Mouse (Mus musculus) CH12.LX (cell line): Measurements from ENCODE around the gene Frmd3. TPM values are rescaled to one million over a fixed set of nuclear protein-coding genes. Genes with fewer than 3 reads are reported as not detected.

Experiments used
- DNase-seq: peaks from one replicate; pipeline ENCODE4 v3.0.0-alpha.2; 2013; ENCODE audit errors: extremely low read depth
- H3K27ac ChIP-seq: 2 replicates; pipeline ENCODE4 v1.5.1; 2012; ENCODE audit warnings: low read depth, mild to moderate bottlenecking, control low read depth, moderate library complexity; ENCODE audit not compliant: insufficient read depth
- H3K27me3 ChIP-seq: replicated peaks from 2 replicates; pipeline ENCODE3; 2012; ENCODE audit warnings: inconsistent platforms
- H3K36me3 ChIP-seq, 2 experiments: replicated peaks in 1 of 2; 2 replicates each; pipeline versions ENCODE3 to v1.6.1; 2012; ENCODE audit warnings: inconsistent platforms in 1 of 2, low read length in 1 of 2, mild to moderate bottlenecking in 1 of 2, mixed read lengths in 1 of 2, moderate library complexity in 1 of 2; ENCODE audit not compliant: control insufficient read depth in 1 of 2, insufficient read depth in 1 of 2
- H3K4me1 ChIP-seq, 2 experiments: 2 replicates each; pipeline ENCODE4 v1.6.1; 2012; ENCODE audit warnings: inconsistent platforms in 1 of 2, moderate library complexity in 1 of 2; ENCODE audit not compliant: insufficient read depth in 2 of 2, control insufficient read depth in 1 of 2
- H3K4me2 ChIP-seq: 2 replicates; pipeline ENCODE4 v1.6.1; 2012; ENCODE audit warnings: low read depth, mild to moderate bottlenecking, control low read depth; ENCODE audit not compliant: poor library complexity, insufficient read depth, severe bottlenecking
- H3K4me3 ChIP-seq, 3 experiments: fragments of 150-350 bp in 1 of 3; sonication (generic) in 1 of 3; replicated peaks in 1 of 3; 2 replicates each; pipeline versions ENCODE3 to v1.5.1; 2011 to 2012; ENCODE audit warnings: low read depth in 2 of 3, low read length in 2 of 3, mild to moderate bottlenecking in 2 of 3, moderate library complexity in 2 of 3, control low read depth in 1 of 3, improper control_type of control experiment in 1 of 3, inconsistent platforms in 1 of 3, mixed read lengths in 1 of 3; ENCODE audit not compliant: poor library complexity in 1 of 3
- H3K79me2 ChIP-seq: replicated peaks from 2 replicates; pipeline ENCODE4 v1.6.1; 2012; ENCODE audit warnings: mild to moderate bottlenecking, moderate library complexity; ENCODE audit not compliant: control insufficient read depth, poor library complexity, insufficient read depth, severe bottlenecking; ENCODE audit errors: extremely low read depth
- H3K9ac ChIP-seq: 2 replicates; pipeline ENCODE4 v1.6.1; 2012; ENCODE audit warnings: low read depth, mild to moderate bottlenecking, control low read depth, moderate library complexity; ENCODE audit not compliant: insufficient read depth
- H3K9me3 ChIP-seq: replicated peaks from 2 replicates; pipeline ENCODE3; 2012; ENCODE audit warnings: low read length, inconsistent platforms, mixed read lengths
- CHD2 ChIP-seq: IDR thresholded peaks from 2 replicates; pipeline ENCODE4 v1.6.1; 2011; ENCODE audit warnings: low read length, improper control_type of control experiment
- CTCF ChIP-seq, 2 experiments: IDR thresholded peaks in 1 of 2; conservative IDR thresholded peaks in 1 of 2; 2 replicates each; pipeline ENCODE4 v1.5.1; 2011 to 2012; ENCODE audit warnings: low read depth in 2 of 2, low read length in 2 of 2, improper control_type of control experiment in 1 of 2, inconsistent platforms in 1 of 2, mild to moderate bottlenecking in 1 of 2, moderate library complexity in 1 of 2
- E2F4 ChIP-seq: IDR thresholded peaks from 2 replicates; pipeline ENCODE4 v1.6.1; 2011; ENCODE audit warnings: low read depth, low read length, improper control_type of control experiment; ENCODE audit not compliant: insufficient replicate concordance
- ELF1 ChIP-seq: IDR thresholded peaks from 2 replicates; pipeline ENCODE4 v1.6.1; 2014; ENCODE audit warnings: low read depth, mild to moderate bottlenecking, inconsistent platforms, low read length, improper control_type of control experiment
- GABPA ChIP-seq: IDR thresholded peaks from 2 replicates; pipeline ENCODE4 v1.6.1; 2012; ENCODE audit warnings: low read depth, low read length, improper control_type of control experiment, inconsistent platforms; ENCODE audit not compliant: insufficient replicate concordance
- IRF4 ChIP-seq: IDR thresholded peaks from 2 replicates; pipeline ENCODE4 v1.6.1; 2014; ENCODE audit warnings: low read depth, mild to moderate bottlenecking, inconsistent platforms, low read length, improper control_type of control experiment
- JUND ChIP-seq: conservative IDR thresholded peaks from 2 replicates; pipeline ENCODE4 v1.6.1; 2011; ENCODE audit warnings: low read depth, low read length, improper control_type of control experiment
- KAT2A ChIP-seq: IDR thresholded peaks from 2 replicates; pipeline ENCODE4 v1.6.1; 2012; ENCODE audit warnings: low read length, improper control_type of control experiment, inconsistent platforms; ENCODE audit not compliant: insufficient replicate concordance
- MAFK ChIP-seq: IDR thresholded peaks from 2 replicates; pipeline ENCODE4 v1.6.1; 2011; ENCODE audit warnings: low read length, improper control_type of control experiment; ENCODE audit not compliant: insufficient replicate concordance
- MAX ChIP-seq: IDR thresholded peaks from 2 replicates; pipeline ENCODE4 v1.6.1; 2011; ENCODE audit warnings: low read length, improper control_type of control experiment
- MAZ ChIP-seq: IDR thresholded peaks from 2 replicates; pipeline ENCODE4 v1.6.1; 2012; ENCODE audit warnings: low read depth, mild to moderate bottlenecking, inconsistent platforms, low read length, improper control_type of control experiment, moderate library complexity
- MXI1 ChIP-seq: IDR thresholded peaks from 2 replicates; pipeline ENCODE4 v1.6.1; 2011; ENCODE audit warnings: mild to moderate bottlenecking, low read depth, low read length, improper control_type of control experiment
- MYC ChIP-seq: IDR thresholded peaks from 2 replicates; pipeline ENCODE4 v1.6.1; 2011; ENCODE audit warnings: low read depth, mild to moderate bottlenecking, improper control_type of control experiment, low read length
- NELFE ChIP-seq: IDR thresholded peaks from 2 replicates; pipeline ENCODE4 v1.6.1; 2011; ENCODE audit warnings: low read depth, low read length, improper control_type of control experiment
- NRF1 ChIP-seq: IDR thresholded peaks from 2 replicates; pipeline ENCODE4 v1.6.1; 2014; ENCODE audit warnings: low read depth, mild to moderate bottlenecking, inconsistent platforms, low read length, improper control_type of control experiment, moderate library complexity
- PAX5 ChIP-seq: IDR thresholded peaks from 2 replicates; pipeline ENCODE4 v1.6.1; 2012; ENCODE audit warnings: low read length, inconsistent platforms, mixed read lengths
- POLR2A ChIP-seq: IDR thresholded peaks from 2 replicates; pipeline ENCODE4 v1.6.1; 2011; ENCODE audit warnings: low read depth, mild to moderate bottlenecking, improper control_type of control experiment, low read length
- RAD21 ChIP-seq: IDR thresholded peaks from 2 replicates; pipeline ENCODE4 v1.6.1; 2011; ENCODE audit warnings: low read depth, mild to moderate bottlenecking, low read length, improper control_type of control experiment, moderate library complexity
- SIN3A ChIP-seq: IDR thresholded peaks from 2 replicates; pipeline ENCODE4 v1.6.1; 2012; ENCODE audit warnings: low read length, improper control_type of control experiment, inconsistent platforms
- SMC3 ChIP-seq: IDR thresholded peaks from 2 replicates; pipeline ENCODE4 v1.6.1; 2011; ENCODE audit warnings: low read depth, low read length, improper control_type of control experiment
- TBP ChIP-seq: conservative IDR thresholded peaks from 2 replicates; pipeline ENCODE4 v1.6.1; 2011; ENCODE audit warnings: low read depth, low read length, improper control_type of control experiment
- TCF12 ChIP-seq: IDR thresholded peaks from 2 replicates; pipeline ENCODE4 v1.6.1; 2014; ENCODE audit warnings: low read depth, mild to moderate bottlenecking, inconsistent platforms, low read length, improper control_type of control experiment
- UBTF ChIP-seq: IDR thresholded peaks from 2 replicates; pipeline ENCODE4 v1.6.1; 2012; ENCODE audit warnings: low read depth, mild to moderate bottlenecking, inconsistent platforms, low read length, improper control_type of control experiment, moderate library complexity
- USF1 ChIP-seq: IDR thresholded peaks from 2 replicates; pipeline ENCODE4 v1.6.1; 2014; ENCODE audit warnings: low read depth, mild to moderate bottlenecking, inconsistent platforms, low read length, improper control_type of control experiment
- ZC3H11A ChIP-seq: IDR thresholded peaks from 2 replicates; pipeline ENCODE4 v1.6.1; 2012; ENCODE audit warnings: low read depth, mild to moderate bottlenecking, inconsistent platforms, low read length, improper control_type of control experiment
- ZKSCAN1 ChIP-seq: IDR thresholded peaks from 2 replicates; pipeline ENCODE4 v1.6.1; 2012; ENCODE audit warnings: low read depth, inconsistent platforms, low read length, improper control_type of control experiment, borderline replicate concordance
- dilution Hi-C: fragments of 300-500 bp; cut with MboI; formaldehyde crosslinking; loops from 2 replicates; pipeline ENCODE4 v1.14.3; 2020; ENCODE audit warnings: low sequenced_read_pairs; ENCODE audit not compliant: extremely low pct_unique_long_range_greater_than_20kb, extremely low pct_ligation_motif_present
- in situ Hi-C: fragments of 300-500 bp; cut with MboI; formaldehyde crosslinking; loops from 3 replicates; pipeline ENCODE4 v1.14.3; 2019; ENCODE audit warnings: low sequenced_read_pairs, low pct_ligation_motif_present, low pct_unique_long_range_greater_than_20kb, mixed read lengths
- polyA plus RNA-seq: library from polyadenylated mRNA; unstranded; fragments of >175 nt; gene quantifications from 2 replicates; pipeline ENCODE4 v1.2.1, GENCODE M21; 2012; ENCODE audit warnings: low read depth; ENCODE audit not compliant: insufficient read length
- total RNA-seq, 2 experiments: library from RNA; depleted of rRNA; stranded (reverse); fragments of 300-350 nt in 1 of 2; fragments of >200 nt in 1 of 2; gene quantifications; 2 replicates each; pipeline ENCODE4 v1.2.3; 2012 to 2014

Frmd3 gene
- total and polyA plus RNA-seq, 3 experiments = not detected

GRCm38 (mm10) chr4:74231405-74231804 lies 218.2 kb downstream of the Frmd3 start:
- H3K4me1 ChIP-seq = peaks cover 4 to 5% of the 10 kb centered on the region in 2 experiments; a peak in 3 of 4 replicates
- dilution Hi-C loops = no loop called here
- peak; percentile 67 for DNase-seq
- no peak overlapping the region for H3K4me3 ChIP-seq
- H3K79me2 ChIP-seq = no peaks in the 10 kb centered on the region
- H3K9me3 ChIP-seq = no peaks in the 10 kb centered on the region
- TF ChIP-seq SMC3 (peak; percentile 62), MAZ (no peak), RAD21 (peak; percentile 79), CTCF (conservative IDR thresholded peaks at IDR 0.05 in 1 of 2, IDR thresholded peaks at IDR 0.05 in 1 of 2; ENCODE audit: low read depth in 2 of 2, low read length in 2 of 2) (peak; percentile 59 to 82)
- no peak overlapping the region for H3K4me2 ChIP-seq
- in situ Hi-C loops = no loop called here
- H3K9ac ChIP-seq = no peak overlapping the region
- H3K36me3 ChIP-seq = no peaks in the 10 kb centered on the region
- no peak overlapping the region for H3K27ac ChIP-seq
- no peaks in the 10 kb centered on the region for H3K27me3 ChIP-seq

- in situ Hi-C loops = no loop called here
- Histone ChIP-seq H3K9ac (no peak overlapping the region), H3K9me3 (no peaks in the 10 kb centered on the region), H3K79me2 (no peaks in the 10 kb centered on the region), H3K4me1 (peaks cover 4 to 5% of the 10 kb centered on the region in 2 experiments; a peak in 3 of 4 replicates), H3K4me3 (no peak overlapping the region), H3K27ac (no peak overlapping the region), H3K4me2 (no peak overlapping the region), H3K27me3 (no peaks in the 10 kb centered on the region), H3K36me3 (no peaks in the 10 kb centered on the region)
- no peak for DNase-seq
- TF ChIP-seq JUND = no peak
- TF ChIP-seq ELF1 = no peak
- TF ChIP-seq CHD2 = no peak
- TF ChIP-seq NRF1 = no peak
- no peak for TF ChIP-seq ZC3H11A
- TF ChIP-seq MXI1 = no peak
- no peak for TF ChIP-seq PAX5
- no peak for TF ChIP-seq ZKSCAN1
- TF ChIP-seq TBP = no peak
- TF ChIP-seq MAFK = no peak
- no peak for TF ChIP-seq GABPA
- dilution Hi-C loops = no loop called here
These were observed 220.3 kb downstream of the Frmd3 start for GRCm38 (mm10) chr4:74233534-74233933.

GRCm38 (mm10) chr4:74242176-74242575 lies 228.9 kb downstream of the Frmd3 start, which contains the start of gene Kdm4c:
Gene Kdm4c, plus strand, starts transcription at chr4:74242497.
- no peak for DNase-seq
- Histone ChIP-seq H3K9me3 (no peaks in the 10 kb centered on the region), H3K4me1 (no peaks in the 10 kb centered on the region), H3K27me3 (no peaks in the 10 kb centered on the region), H3K27ac (no peak within 1 kb of the TSS), H3K9ac (no peak within 1 kb of the TSS), H3K79me2 (no peaks in the 10 kb centered on the region), H3K4me3 (no peak within 1 kb of the TSS), H3K36me3 (no peaks in the 10 kb centered on the region), H3K4me2 (no peak within 1 kb of the TSS)
- in situ Hi-C loops (no loop called here), dilution Hi-C loops (no loop called here)
- no peak for TF ChIP-seq NELFE
- TF ChIP-seq TCF12 = no peak
- TF ChIP-seq MAFK = no peak
- no peak for TF ChIP-seq POLR2A
- TF ChIP-seq CTCF (conservative IDR thresholded peaks at IDR 0.05 in 1 of 2, IDR thresholded peaks at IDR 0.05 in 1 of 2; ENCODE audit: low read depth in 2 of 2, low read length in 2 of 2) = no peak
- TF ChIP-seq MAX = no peak
- TF ChIP-seq NRF1 = no peak
- no peak for TF ChIP-seq ELF1
- no peak for TF ChIP-seq E2F4
- no peak for TF ChIP-seq UBTF
- TF ChIP-seq MYC = no peak
- TF ChIP-seq SIN3A = no peak
- no peak for TF ChIP-seq ZC3H11A
- TF ChIP-seq USF1 = no peak
- TF ChIP-seq KAT2A = no peak
- TF ChIP-seq IRF4 = no peak
